Mouse (Mus musculus) thymus, adult 2 months (tissue): ENCODE data around the gene Vmn1r3. TPM values are rescaled to one million over a fixed set of nuclear protein-coding genes. Genes with fewer than 3 reads are reported as not detected.
"Not testable (repeated sequence)": the region's sequence is repeated elsewhere in the genome, so short reads cannot be mapped to it uniquely, and the experiment has no call there.

Experiments used
- DNase-seq: peaks from one replicate; pipeline ENCODE4 v3.0.0; 2021
- H3K27ac ChIP-seq: fragments of 200-500 bp; 2 replicates; pipeline ENCODE4 v1.5.1; 2012; ENCODE audit warnings: low read length, control low read depth; ENCODE audit not compliant: control insufficient read depth, insufficient read depth
- H3K27me3 ChIP-seq: fragments of 200-500 bp; 2 replicates; pipeline ENCODE4 v1.6.1; 2012; ENCODE audit warnings: mild to moderate bottlenecking, low read length, moderate library complexity, mixed read lengths; ENCODE audit not compliant: control insufficient read depth, insufficient read depth
- H3K36me3 ChIP-seq: fragments of 200-500 bp; 2 replicates; pipeline ENCODE4 v1.6.1; 2012; ENCODE audit warnings: mild to moderate bottlenecking, low read length, moderate library complexity; ENCODE audit not compliant: control insufficient read depth, insufficient read depth
- H3K4me1 ChIP-seq: fragments of 200-500 bp; replicated peaks from 2 replicates; pipeline ENCODE4 v1.6.1; 2012; ENCODE audit warnings: low read length; ENCODE audit not compliant: control insufficient read depth, insufficient read depth
- H3K4me3 ChIP-seq: fragments of 200-500 bp; 2 replicates; pipeline ENCODE4 v1.5.1; 2012; ENCODE audit warnings: mild to moderate bottlenecking, low read length, control low read depth, moderate library complexity; ENCODE audit not compliant: control insufficient read depth, insufficient read depth
- CTCF ChIP-seq: fragments of 200-500 bp; IDR thresholded peaks from 2 replicates; pipeline ENCODE4 v1.5.1; 2012; ENCODE audit warnings: mild to moderate bottlenecking, control low read depth, low read length, moderate library complexity, borderline replicate concordance; ENCODE audit not compliant: control insufficient read depth, poor library complexity, insufficient read depth; ENCODE audit errors: extremely low read depth
- POLR2A ChIP-seq: fragments of 200-500 bp; IDR thresholded peaks from 2 replicates; pipeline ENCODE4 v1.6.1; 2012; ENCODE audit warnings: mild to moderate bottlenecking, low read length, control low read depth, moderate library complexity; ENCODE audit not compliant: control insufficient read depth, poor library complexity, insufficient read depth; ENCODE audit errors: extremely low read depth
- WGBS: fragments of 180-500 bp; shearing (Covaris S2); methylation state at CpG from one replicate; pipeline ENCODE4 v1.1.7; 2018; 5-methylcytosine and 5-hydroxymethylcytosine counted together
- polyA plus RNA-seq: library from polyadenylated mRNA; depleted of rRNA; stranded (reverse); fragments of >200 nt; gene quantifications from 2 replicates; pipeline ENCODE4 v1.2.3, GENCODE M21; 2012; rRNA removed

Gene Vmn1r3
- polyA plus RNA-seq, result 0.09 TPM in 1 of 2 replicates, not detected in the other

DNA sequence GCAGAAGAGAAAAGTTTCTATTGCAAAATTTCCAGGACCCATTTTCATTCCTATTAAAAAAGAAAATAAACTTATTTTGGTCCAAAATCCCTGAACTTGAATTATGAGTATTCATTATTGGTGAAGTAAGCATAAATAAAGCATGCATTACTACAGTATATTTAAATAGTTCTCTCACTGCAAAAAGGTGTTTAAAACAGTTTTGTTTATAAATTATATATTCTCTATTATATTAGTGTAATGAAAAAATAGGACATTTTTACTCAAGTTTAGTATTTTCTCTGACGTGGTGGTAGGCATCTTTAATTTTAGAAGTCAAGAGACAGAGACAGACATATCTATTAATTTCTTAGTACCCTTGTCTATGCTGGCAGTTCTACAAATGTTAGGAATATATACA, at the start of gene Vmn1r3:
TSS of gene Vmn1r3 (minus strand) at position 101 of the 400 bp plus-strand sequence.
- not testable (repeated sequence) for H3K27me3 ChIP-seq, H3K27ac ChIP-seq, H3K4me3 ChIP-seq, H3K4me1 ChIP-seq, DNase-seq, H3K36me3 ChIP-seq
- WGBS, result 95% methylated on average over 1 of the region's 1 CpGs

DNA sequence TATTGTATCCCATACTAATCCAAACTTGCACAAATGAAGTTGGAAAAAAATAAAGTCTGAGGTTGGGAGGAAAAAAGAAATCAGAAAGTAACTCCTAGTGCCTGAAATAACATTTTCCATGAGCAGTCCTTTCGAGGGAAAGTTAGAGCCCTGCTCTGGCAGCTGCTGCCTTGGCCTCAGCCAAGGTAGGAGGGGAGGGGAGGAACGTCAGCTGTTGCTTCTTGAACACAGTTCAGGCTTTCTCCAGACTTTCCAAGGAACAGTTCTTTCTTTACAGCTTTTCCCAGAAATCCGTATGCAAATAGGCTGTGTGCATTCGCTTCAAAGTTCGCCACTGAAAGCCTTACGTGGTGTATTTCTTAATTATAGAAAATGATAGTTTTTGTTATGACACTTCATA, 46.9 kb upstream of the Vmn1r3 start:
- Histone ChIP-seq H3K27me3 (no peaks in the 10 kb centered on the region), H3K36me3 (no peaks in the 10 kb centered on the region), H3K27ac (no peak overlapping the region), H3K4me1 (no peaks in the 10 kb centered on the region), H3K4me3 (no peak overlapping the region)
- DNase-seq, result no peak
- WGBS, result 77% methylated on average over 6 of the region's 6 CpGs
- TF ChIP-seq POLR2A (no peak), CTCF (no peak)

DNA sequence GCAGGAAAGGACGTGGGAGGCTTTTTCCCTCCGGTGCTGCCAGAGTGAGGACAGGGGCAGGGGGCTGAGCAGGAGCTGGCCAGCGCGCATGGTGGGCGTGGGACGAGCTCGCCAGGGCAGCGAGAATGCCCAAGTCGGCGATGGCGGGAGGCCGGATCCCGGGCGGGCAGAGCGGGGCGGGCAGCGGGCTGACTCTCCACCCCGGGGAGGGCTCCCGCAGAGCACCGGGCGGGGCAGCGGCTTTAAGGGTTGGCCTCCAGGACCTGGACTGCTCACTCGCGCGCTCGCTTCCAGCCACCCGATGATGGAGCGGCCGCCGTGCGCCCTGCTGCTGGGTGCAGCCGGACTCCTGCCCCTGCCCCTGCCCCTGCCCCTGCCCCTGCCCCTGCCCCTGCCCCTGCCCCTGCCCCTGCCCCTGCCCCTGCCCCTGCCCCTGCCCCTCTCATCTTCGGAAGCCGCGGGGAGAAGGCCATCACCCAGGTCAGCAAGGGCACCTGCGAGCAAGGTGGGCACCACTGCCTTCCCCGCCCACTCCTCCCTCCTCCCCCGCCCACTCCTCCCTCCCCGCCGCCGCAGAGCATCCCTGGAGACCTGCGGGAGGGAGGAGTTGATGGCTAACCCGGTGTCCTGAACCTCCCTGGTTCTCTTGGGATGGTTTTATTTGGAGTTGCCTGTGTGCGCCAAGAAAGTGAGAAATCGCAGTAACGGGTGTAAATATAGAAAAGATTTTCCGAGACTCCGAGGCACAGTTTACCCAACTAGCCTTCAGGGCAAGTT, 45.9 kb upstream of the Vmn1r3 start:
- no peak overlapping the region for H3K27ac ChIP-seq
- no peak overlapping the region for H3K4me3 ChIP-seq

DNA sequence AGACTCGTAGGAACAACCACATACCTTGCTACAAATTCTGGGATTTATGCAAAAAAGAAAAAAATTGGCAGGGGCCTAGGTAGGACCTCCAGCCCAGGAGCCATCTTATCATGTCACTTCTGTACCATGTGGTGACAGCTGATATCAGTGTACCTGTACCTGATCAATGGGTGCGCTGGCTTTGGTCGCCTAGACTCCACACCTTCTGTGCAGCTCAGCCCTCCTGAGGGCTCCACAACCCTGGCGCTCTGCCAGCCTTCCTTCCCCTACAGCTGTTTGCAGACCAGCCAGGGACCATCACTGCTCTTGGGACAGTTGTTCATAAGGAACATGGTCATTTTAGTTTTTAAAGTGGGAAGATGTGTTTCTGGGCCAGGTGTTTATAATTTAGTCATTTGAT, 44.4 kb upstream of the Vmn1r3 start:
- H3K27me3 ChIP-seq, result no peaks in the 10 kb centered on the region
- TF ChIP-seq POLR2A, result no peak
- TF ChIP-seq CTCF, result no peak
- 75% methylated on average over 4 of the region's 4 CpGs for WGBS
- no peaks in the 10 kb centered on the region for H3K4me1 ChIP-seq
- no peak overlapping the region for H3K4me3 ChIP-seq
- DNase-seq, result no peak
- H3K27ac ChIP-seq, result no peak overlapping the region
- H3K36me3 ChIP-seq, result no peaks in the 10 kb centered on the region

More for the DNA sequence above, 45.9 kb upstream of the Vmn1r3 start:
- Histone ChIP-seq H3K4me1 (no peaks in the 10 kb centered on the region), H3K27me3 (no peaks in the 10 kb centered on the region), H3K36me3 (no peaks in the 10 kb centered on the region)
- TF ChIP-seq POLR2A (no peak), CTCF (no peak)
- DNase-seq, result no peak
- 5% methylated on average over 43 of the region's 48 CpGs for WGBS

DNA sequence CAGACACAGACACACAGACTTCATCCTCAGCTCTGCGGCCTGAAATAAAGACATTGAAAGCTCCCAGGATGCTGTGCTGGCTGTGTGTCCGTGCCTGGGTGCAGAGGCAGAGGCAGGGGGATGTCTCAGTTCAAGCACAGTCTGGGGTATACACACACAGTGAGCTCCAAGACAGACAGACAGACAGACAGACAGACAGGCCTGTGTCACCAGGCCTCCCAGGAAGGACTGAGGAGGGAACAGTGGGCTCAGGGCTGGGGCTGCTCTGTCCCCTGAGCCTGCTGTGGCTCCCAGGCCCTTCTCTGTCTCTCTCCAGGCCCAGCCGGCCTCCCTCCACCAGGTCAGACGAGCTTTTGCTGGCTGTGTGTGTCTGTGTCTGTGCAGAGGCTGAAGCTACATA, 43.3 kb upstream of the Vmn1r3 start:
- Histone ChIP-seq H3K27ac (no peak overlapping the region), H3K4me3 (no peak overlapping the region)
- WGBS, result 76% methylated on average over 4 of the region's 4 CpGs

DNA sequence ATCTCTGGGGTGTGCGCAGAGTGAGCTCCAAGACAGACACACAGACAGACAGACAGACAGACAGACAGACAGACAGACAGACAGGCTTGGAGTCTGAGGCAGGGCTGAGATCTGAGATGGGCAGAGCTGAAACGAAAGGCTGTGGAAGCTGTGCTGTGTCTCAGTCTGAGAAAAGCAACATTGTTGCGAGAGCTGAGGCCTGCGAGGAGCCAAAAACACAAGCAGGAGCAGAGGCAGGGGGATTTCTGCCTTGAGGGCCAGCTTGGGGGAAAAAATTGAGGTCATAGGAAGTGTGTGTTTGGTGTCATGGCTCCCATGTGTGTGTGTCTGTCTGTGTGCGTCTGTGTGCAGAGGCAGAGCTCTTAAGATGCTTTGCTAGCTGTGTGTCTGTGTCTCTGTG, 42.6 kb upstream of the Vmn1r3 start:
- Histone ChIP-seq H3K36me3 (no peaks in the 10 kb centered on the region), H3K4me3 (no peak overlapping the region), H3K27ac (no peak overlapping the region), H3K27me3 (no peaks in the 10 kb centered on the region), H3K4me1 (no peaks in the 10 kb centered on the region)
- WGBS, result 73% methylated on average over 5 of the region's 5 CpGs
- no peak for DNase-seq
- TF ChIP-seq POLR2A (no peak), CTCF (no peak)

More for the DNA sequence above, 43.3 kb upstream of the Vmn1r3 start:
- H3K27me3 ChIP-seq, result no peaks in the 10 kb centered on the region
- no peaks in the 10 kb centered on the region for H3K36me3 ChIP-seq
- no peak for DNase-seq
- TF ChIP-seq POLR2A (no peak), CTCF (no peak)
- H3K4me1 ChIP-seq, result no peaks in the 10 kb centered on the region

DNA sequence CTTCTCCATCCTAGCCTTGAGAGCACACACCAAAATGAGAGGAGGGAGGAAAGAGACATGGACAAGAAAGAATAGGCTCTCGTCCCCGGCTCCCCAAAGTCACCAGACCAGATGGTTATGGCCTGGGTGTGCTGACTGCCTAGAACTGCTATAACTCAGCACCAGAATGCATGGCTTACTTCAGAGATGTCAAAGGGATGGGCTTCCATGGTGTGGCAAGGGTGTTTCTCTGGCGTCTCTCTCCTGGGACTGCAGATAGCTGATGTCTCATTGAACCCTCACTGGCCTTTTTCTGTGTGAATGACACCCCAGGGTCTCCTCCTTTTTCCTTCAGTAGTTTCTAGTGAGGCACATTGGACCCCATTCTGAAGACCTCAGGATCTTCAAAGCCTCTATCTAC, 41.3 kb upstream of the Vmn1r3 start:
- TF ChIP-seq CTCF (no peak), POLR2A (no peak)
- Histone ChIP-seq H3K4me1 (no peaks in the 10 kb centered on the region), H3K27ac (no peak overlapping the region), H3K27me3 (no peaks in the 10 kb centered on the region), H3K36me3 (no peaks in the 10 kb centered on the region), H3K4me3 (no peak overlapping the region)
- WGBS, result 75% methylated on average over 3 of the region's 3 CpGs
- no peak for DNase-seq

DNA sequence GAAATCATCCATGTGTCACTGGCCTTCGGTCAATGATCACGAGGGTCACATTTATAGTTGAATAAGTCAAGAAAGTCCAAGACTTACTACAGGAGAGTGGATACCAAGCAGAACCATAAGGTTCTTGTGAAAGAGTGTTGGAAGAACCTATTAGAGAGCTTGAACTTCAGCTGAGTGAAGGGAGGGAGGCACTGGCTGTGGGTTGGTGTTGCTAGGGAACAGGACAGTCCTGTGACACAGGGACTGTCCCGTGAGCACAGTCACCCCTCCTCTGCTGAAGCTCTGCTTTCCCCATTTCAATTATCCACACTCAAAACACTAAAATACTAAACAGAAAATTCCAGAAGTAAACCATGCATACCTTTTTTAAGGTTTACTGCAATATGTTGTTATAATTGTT, 40.3 kb upstream of the Vmn1r3 start:
- 64% methylated on average over 3 of the region's 3 CpGs for WGBS
- H3K4me1 ChIP-seq, H3K4me3 ChIP-seq, DNase-seq, H3K27ac ChIP-seq, H3K27me3 ChIP-seq, H3K36me3 ChIP-seq: not testable (repeated sequence)

DNA sequence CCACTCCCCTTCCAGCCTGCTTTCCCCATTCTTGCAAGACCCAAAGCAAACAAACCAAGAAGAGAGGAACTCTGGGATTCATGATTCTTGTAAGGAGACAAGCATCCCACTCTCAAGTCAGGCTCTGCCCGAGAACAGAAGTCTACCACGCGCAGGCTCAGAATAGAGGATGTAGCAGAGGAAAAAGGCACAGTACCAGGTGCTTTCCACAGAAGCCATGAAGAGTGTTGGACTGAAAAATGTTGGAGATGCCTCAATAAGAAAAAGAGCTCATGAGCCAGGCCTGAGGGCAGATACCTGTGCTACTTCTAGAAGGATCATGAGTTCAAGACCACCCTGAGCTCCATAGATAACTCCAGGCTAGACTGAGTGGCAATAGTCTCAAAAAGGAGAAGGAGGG, 39.7 kb upstream of the Vmn1r3 start:
- not testable (repeated sequence) for H3K27me3 ChIP-seq, H3K36me3 ChIP-seq, DNase-seq, H3K27ac ChIP-seq, H3K4me1 ChIP-seq, H3K4me3 ChIP-seq
- 52% methylated on average over 3 of the region's 3 CpGs for WGBS
